Mouse (Mus musculus) erythroid progenitor cell, adult 5-6 weeks (primary cell): ENCODE results near the gene Col25a1. TPM values are rescaled to one million over a fixed set of nuclear protein-coding genes. Genes with fewer than 3 reads are reported as not detected.

Experiments used
- ATAC-seq: replicated peaks from 2 replicates; pipeline ENCODE4 v1.8.0; 2016; ENCODE audit warnings: moderate number of reproducible peaks, mild to moderate bottlenecking, moderate TSS enrichment, inconsistent platforms; ENCODE audit not compliant: poor library complexity, low FRiP score, severe bottlenecking
- total RNA-seq, 2 experiments: library from RNA; stranded (forward) in 1 of 2; stranded (reverse) in 1 of 2; fragments of 150-400 nt in 1 of 2; fragments of 186-747, 209-891 nt in 1 of 2; gene quantifications; 2 replicates each; pipeline versions ENCODE4 v1.2.3 to v1.2.4; 2015 to 2017; ENCODE audit warnings: low replicate concordance in 2 of 2

Gene Col25a1
- total RNA-seq, 2 experiments from 2014 or later, result not detected

DNA sequence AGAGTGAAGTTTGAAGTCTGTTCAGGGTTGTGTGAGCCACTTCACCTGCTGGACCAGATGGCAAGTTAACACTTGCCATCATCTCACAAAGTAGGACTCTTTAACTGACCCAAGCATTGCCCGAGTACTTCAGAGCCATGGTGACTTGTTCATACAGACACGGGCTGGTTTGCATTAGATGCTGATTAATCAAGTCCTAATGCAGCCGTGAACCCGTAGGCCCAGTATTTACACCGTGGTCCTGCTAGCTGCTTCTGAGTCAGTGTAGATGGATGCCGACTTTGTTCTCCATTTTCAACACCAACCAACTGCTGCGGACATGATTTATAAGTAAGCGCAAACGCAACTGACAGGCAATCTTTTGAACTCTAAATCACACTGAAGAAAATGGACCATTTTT lies 287.6 kb downstream of the Col25a1 start:
- no peak for ATAC-seq

DNA sequence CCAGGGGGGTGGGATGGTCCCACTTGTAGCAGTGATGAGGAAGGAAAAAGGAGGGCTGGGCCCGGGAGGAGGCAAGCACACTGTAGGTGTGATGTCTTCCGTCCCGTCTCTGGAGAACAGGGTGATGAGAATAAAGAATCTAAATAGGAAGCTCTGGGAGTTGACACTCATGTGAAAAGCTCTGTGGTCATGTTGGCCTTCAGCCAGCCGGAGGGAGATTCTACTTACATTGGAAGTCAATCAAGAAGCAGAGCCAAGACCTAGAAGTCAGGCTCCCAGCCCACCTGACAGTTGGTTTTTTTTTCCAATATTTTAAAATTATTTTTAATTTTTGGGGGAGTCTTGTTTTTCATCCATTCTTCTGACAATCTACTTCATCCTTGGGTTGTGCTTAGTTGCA lies 297.5 kb downstream of the Col25a1 start:
- no peak for ATAC-seq

DNA sequence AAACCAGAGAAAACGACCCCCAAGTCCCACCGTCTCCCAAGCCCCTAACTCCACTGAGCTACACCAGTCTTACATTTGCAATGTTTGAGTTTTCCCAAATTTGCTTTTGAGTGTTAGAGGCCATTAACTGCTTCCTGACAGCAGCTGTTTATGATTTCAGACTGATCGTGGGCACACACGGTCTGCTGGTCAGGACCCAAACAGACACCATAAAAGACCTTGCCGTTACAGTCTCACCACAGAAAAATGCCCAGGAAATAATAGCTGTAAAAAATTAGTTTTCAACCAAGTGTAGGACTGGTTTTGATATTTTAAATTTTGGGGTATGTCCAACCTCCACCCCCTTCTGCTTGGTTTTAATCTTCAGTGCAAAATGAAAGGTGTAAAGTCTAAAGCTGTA lies 298.8 kb downstream of the Col25a1 start:
- no peak for ATAC-seq

DNA sequence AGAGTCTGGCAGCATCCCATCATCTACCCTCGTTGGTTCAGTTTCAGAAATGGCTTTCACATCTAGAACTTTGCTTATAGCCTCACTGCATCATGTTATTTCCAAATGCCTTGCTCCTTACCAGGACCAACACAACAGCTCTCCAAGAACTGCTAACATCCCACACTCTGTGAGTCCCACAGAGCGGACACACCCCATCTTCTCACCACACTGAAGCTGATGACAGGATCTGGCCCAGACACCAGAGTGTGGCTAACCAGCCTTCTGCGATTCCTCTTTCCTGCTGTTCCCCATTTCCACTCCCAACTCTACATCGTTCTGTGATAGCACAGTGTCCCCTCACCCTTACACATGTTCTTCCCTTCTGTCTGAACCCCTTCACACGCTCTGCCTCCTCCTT lies 301.5 kb downstream of the Col25a1 start:
- ATAC-seq, result no peak

DNA sequence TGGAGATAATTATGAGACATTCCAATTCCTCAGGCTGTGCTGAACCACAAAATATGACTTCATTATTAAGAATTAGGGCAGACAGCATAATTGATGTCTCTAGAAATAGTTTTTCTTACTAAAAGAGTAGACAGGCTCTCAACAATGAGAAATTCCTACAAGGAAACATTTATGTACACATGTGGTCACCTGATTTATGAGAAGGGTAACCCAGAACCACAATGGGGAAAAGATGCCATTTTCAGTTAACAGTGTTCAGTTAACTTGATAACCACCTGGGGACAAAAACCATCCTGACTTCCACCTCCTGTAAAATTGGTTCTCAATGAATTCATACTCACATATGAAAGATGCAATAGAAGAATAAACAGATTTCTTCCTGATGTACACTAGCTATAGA lies 305.7 kb downstream of the Col25a1 start:
- ATAC-seq, result no peak

DNA sequence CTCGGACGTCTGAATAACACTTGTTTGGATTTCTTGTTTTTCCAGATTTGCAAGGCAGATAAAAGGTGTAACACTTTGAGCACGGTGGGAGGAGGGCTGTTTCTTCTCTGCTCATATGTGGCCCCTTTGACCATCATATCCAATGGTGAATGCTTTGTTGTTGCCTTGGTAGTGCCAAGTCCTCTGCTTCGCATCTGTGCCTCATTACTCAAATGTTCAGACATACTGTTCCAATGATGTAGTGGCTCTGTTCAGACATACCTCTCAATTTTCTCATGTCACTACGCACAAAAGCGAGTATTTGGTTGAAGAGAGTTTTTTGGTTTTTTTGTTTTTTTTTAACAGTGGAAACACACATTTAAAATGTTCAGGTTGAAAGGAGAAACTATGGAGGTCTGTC lies 308.5 kb downstream of the Col25a1 start:
- no peak for ATAC-seq

DNA sequence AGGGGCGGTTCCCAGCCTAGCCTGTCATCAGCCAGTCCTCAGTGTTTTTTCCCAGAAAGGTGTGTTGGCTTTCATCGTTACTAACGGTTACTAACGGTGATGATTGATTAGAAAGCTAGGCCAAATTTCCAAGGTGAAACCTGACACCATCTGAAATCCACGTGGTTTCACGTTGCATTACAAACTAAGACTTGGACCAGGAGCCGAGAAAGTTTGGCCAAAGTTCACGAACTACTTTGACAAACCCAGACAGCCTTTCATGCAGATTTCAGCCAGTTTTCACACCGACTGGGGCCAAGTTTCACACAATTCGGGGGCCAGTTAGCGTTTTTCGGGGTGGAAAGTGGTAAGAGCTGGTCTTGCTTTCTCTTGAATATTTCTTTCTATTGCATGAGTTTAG lies 309.4 kb downstream of the Col25a1 start:
- no peak for ATAC-seq

DNA sequence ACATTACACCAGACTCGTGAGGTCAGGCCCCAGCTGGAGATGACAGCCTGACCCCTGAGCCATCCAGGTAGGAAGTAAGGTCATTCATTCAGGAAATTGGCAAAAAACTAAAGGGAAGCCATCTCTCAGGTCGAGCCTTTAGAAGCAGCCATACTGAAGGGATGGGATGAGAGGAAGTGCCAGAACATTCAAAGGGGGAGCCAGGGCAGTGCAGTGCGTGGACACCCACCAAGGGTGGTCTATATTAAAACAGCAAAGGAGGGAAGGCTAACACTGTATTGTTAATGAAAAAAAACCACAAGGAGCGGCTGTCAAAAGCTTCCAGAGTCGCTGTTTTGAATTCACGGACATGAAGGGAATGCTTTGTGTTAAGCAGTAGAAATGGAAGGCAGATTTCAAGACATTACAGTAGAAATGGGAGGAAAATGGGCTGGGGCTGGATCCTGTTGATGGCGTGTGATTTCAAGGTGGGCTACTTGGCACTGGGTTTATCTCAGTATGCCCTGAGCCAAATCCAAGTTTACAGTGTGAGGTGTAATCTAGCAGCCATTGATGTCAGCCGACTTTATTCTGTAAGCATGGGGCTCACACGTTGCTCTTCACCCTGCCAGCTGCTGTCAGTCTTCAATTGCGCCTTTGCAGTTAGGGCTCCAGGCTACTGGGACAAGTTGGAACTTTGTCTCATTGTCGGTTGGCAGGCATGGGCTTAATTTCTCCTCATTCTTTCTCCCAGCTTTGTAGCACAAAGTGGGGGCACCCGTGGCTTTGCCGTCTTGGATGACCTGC lies 312.7 kb downstream of the Col25a1 start:
- ATAC-seq, result no peak

DNA sequence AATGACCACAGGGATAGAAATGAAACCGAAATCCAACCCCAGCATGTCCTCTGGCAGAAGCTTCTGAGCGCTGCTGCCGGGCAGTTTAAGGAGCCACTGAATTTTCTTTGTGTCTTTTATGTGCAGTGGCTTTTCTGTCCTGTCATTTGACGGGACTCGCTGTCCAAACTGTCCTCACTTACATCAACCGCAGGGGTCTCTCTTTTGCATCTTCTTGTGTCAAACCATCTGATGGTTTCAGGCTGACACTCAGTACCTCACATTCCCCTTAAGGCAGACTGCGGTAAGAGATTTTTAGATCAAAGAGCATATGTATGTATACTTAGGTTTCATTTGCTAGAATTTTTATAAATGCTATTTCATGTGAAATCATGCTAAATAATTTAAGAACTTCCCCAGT lies 318.6 kb downstream of the Col25a1 start:
- no peak for ATAC-seq

DNA sequence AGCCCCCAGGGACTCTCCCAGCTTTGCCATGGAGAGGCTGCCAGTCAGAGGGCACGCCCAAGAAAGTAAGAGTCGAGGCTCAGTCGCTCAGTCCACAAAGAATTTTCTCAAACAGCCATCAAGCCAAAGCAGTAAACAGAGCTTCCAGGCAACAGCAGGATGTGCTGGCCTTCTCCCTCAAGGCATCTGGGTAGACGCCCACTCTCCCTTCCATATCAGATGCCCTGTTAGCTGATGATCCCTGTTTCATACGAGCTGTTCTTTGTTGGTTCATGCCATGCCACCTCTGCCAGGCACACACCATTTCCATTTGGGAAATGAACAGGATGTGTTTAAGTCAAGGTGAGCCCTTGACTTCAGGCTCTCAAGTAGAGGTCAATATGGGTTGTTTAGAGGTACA lies 334.1 kb downstream of the Col25a1 start:
- ATAC-seq, result no peak

DNA sequence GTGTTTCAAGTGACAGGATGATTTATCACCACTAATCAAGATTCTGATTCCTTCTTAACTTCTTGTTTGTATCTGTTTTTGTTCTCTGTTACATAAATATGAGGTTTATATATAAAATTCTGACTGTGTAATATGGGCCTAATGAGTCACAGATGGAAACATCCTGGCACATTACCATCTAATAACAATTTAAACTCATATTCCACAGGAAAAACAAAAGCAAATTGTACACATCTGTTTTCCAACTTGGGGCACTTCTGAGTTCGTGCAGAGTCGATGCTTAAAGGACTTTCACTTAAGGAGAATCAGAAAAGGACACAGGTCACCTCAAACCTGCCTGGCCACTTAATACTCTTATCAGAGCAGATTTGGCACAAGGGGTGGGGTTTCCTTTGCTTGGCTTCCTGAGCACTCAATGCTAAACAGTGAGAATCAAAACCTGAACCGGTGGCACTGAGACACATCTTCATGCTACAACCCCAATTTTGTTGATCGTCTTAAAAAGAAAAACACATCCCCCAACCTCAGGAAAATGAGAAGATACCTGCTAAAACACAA lies 342.0 kb downstream of the Col25a1 start:
- no peak for ATAC-seq

DNA sequence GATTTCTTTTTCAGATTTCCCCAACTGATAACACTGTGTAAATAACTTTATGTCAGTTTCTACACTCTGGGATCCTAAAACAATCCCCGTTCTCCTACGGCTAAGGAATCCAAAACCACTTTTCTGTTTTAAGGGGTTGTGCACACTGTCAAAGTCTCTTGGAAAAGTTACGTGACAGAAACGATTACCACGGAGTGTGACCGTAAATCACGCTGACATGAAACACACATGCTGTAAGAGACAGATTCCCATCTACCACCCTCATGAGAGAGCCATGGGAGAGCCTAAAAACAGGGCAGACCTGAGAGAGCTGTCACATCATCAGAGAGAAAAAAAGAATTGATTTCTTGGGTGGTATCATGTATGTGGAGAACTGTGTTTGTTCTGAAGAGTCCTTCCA lies 342.7 kb downstream of the Col25a1 start:
- ATAC-seq, result no peak

DNA sequence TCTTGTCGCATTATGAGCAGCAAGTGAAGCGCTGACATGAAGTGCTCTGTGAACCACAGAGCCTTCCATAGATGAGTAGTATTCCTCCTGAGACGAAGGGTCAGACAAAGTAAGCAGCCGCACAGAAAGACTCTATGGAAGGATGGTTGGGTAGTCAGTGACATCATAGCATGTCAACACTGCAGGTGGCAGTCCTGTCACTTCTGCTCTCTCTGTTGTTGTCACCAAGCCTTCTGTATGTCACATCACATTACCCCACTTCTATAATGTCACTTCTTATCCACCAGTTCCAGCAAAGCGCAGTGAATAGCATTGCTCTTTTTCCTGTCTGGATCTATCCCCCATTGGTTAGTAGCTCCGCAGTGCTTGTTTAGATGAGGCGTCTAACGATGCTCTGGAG lies 351.2 kb downstream of the Col25a1 start:
- no peak for ATAC-seq

DNA sequence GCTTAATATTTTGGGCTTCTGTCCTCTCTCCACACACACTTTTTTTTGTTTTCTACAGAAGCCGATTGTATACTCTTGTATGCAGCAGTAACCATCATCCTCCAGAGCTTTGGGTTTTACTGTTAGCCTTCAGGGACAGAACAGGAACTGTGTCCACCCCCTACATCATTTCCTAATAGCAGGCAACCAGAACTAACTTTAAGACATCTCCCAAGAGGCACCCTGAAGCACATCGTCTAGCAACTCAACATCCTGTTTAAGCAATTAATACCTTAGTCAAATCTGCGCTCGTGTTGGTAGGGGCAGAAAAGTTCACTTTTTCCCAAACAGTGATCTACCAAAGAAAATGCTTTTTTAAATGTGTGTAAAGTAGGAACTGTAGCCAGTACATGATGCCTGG lies 357.5 kb downstream of the Col25a1 start:
- ATAC-seq, result no peak

DNA sequence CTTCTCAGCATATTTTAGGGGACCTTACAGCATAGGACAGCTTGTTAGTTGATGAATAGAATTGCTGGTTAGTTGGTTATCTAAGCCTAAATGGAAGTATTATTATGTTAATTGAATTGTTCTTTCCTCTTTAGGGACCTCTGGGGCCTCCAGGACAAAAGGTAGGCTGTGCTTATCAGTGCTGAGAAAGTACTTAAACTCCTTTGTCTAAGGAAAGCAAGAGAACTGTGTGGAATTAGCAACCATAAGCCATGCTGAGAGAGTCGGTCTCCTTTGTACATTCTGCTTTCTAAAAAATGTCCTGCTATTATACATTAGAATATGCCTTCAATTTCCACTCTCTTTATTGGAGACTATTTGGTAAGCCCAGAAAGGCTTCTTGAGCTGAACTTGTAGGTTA lies 362.9 kb downstream of the Col25a1 start:
- ATAC-seq, result no peak

DNA sequence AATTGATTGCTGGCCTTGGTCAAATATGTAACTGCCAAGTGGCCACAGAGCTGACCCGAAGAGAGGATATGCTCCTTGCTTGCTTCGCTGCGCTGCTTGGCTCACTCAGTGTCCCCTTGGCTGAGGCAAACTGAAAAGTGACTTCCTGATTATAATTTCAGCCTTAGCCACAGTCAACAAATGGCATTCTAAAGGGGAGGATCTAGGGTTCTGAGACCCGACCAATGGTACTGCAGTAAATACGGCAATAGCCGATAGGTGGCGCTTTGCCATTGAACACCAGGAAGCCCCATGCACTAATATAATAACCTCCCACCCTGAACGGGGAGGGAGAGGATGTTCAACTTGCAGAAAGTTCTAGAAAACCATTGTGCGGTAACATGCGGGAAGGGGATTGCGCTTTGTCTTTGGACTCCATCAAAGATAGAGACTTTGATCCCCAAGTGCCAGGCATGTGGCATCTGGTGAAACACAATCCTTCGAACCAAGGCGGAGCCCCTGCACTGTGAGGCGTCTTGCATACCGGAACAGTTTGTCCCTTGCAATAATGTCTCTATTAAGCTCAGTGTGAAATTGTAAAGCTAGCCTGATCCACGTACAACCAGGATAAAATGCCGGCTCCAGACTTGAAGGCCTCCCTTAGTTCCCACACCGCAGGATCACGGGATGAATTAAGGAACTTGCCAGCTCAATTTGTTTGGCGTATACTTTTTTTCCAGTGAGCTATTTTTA lies 363.5 kb downstream of the Col25a1 start:
- 0 out of 2 replicates have a peak, but pooled peaks have one; percentile 14 for ATAC-seq

DNA sequence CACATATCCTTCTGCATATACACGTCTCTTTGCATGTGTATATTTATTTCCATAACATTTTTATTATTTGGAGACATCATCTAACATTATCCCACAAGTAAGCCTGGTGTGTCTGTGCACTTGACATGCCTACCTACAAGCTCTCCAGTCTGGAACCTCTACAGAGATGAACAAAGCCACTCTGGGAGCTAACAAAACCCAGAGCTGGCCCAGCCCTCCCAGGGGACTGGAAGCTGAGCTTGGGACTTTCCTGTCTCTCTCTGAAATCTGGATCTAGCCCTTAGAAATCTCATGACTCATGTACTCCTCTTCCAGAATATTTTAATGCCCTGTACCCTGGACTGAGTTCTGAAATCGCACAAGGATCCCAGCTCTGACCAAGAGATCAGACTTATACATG lies 365.7 kb downstream of the Col25a1 start:
- ATAC-seq, result no peak

DNA sequence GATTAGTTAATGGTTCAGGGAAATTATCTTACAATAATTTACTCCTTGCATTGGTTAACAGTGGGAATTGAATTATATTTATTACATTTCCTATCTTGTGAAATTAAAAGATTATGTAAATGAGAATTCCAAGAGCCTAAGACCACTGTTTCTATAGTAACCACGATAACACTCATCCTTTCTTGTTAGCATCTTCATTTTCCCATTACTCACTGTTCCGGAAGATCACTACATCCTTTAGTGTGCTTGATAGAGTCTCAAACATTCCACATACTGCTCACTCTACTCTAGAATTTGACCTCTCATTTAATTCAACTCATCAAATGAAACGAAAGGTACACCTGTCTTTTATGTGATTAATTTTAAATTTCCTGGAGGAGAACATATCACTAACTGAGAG lies 370.4 kb downstream of the Col25a1 start:
- no peak for ATAC-seq

DNA sequence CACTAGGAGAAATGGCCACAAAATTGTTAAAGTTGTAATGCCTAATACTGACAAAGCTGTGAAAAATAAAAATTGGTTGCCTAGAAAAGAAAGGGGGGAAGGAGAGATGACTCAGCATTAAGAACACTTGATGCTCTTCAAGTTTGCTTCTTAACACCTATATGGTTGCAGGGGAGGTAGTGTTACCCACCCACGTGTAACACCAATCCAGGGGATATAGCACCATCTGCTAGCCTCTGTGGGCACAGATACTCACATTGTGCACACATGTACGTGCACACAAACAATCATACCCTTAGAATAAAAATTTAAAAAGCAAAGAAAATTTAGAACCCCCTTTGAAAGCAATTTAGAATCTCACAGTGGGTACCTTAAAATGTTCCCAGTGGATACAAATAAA lies 377.0 kb downstream of the Col25a1 start:
- no peak for ATAC-seq

DNA sequence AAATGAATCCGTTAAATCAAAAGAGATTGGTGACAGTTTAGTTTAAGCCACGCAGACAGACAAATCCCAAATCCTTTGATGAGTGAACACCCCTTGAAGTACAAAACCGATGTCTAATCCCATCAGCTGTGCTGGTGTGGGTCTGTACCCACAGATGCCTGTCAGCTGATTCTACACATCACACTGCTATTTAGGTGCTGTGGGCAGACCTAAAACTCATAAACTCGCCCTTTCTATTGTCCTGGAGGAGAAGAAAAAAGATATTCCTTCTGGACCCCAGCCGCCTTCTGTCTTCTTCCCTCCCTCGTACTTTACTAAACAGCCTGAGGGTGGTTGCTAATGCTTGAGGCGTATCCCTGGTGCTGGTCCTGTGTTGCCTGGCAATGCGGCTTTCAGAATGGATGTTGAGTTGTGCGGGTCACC lies 387.2 kb downstream of the Col25a1 start:
- ATAC-seq, result no peak

DNA sequence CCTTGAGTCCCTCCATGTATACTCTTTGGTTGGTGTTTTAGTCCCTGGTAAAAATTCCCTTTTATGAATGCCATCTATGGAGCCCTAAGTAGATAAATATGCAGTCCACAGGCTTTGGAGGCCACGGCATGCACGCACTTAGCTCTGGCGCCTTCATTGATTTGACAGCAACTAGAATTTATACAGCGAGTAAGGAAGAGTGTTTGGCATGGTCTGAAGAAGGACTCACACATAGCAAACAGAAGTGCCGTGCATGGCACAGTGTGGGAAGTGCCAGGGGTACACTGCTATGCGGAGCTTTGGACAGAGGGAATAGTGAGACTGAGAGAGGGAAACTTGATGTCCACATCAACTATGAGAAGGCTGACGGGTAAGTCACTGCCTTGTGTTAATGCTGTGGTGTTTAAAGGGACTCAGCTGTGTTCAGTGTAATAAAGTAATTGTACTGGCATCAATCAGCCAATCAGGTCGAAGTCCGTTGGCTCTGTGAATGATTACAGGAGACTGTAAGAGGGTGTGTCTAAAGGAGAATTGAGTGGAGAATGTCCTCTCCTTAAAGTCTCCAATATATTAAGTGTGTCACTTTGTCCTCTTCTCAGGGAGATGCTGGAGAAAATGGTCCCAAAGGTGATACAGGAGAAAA lies 390.7 kb downstream of the Col25a1 start:
- ATAC-seq, result no peak
